Mouse (Mus musculus) kidney, postnatal 10 days (tissue): ENCODE measurements at regions not wholly inside any gene's neighbourhood (a gene's known extent, or its start where the extent isn't known, plus 50 kb on each side); places are given as distances from the start of the nearest gene placed in this dataset.

Experiments
- DNase-seq: peaks from one replicate; pipeline ENCODE4 v3.0.0; 2021; ENCODE audit warnings: mixed read lengths

DNA sequence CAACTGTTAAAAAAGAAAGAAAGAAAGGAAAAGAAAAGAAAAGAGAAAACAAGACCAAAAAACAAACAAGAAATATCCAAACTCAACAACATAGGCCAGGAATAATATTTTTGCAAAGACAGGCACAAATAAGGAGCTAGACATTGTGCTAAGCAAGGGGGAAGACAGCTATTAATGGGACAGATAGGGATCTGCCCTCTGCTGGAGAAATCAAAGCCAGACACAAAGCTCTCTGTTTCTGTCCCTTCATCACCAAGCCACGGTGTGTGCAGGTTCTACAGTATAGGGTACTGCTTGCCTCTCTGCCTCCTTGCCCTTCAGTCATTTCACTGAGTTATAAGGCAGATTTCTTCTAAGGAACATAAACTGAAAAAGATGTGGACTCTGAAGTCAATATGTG is 57.8 kb upstream of the Chchd3 start:
- DNase-seq: no peak

DNA sequence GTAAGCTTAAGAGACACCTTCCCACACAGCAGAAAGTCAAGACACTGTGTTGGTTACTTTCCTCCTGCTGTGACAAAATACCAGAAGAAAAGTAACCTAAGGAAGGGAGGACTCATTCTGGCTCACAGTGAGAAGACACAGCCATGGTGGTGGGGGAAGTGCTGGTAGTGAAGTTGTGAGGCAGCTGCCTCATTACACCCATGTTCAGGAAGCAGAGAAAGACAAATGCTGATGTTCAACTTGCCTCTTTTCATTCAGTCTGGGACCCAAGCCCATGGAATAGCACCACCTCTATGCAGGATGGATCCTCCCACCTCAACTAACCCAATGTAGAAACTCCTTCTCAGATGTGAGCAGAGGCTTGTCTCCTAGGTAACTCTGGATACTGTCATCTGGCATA is 60.5 kb upstream of the Chchd3 start:
- DNase-seq: no peak

DNA sequence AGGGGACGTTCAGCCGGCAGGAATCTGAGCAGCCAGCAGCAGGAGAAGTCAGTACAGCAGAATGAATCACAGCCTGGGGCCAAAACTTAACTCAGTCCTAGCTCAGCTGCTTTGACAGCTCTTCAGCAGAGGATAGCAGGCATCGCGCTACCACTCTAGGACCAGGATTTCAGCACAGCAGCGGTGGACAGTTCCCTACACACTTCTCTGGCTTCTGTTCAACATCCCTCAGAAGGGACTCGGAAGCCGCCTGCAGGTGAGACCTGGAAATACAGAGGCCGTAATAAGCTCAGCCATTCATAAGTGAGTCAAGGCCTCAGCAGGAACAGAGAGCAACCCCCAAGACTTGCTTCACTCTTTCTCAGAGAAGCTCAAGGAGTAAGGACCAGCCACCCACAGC is 66.5 kb upstream of the Chchd3 start:
- DNase-seq: peak; percentile 92

DNA sequence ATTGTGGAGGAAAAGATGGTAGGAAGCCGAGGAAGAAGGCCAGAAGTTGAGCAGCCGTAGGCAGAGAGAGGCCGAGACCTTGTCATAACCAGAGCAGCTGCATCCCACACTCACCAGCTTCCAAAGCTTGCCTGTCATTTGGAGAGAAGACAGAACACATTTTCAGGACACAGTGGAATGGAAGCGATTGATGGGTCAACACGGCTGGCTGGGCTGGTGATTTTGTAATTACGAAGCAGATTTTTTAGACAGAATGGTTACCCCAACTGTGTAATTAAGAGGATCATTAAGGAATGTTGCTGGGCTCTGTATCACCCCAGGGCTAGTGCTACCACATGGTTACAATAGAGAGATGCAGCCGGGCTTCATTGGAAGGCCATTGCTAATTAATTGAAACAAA is 76.8 kb upstream of the Chchd3 start:
- no peak for DNase-seq

DNA sequence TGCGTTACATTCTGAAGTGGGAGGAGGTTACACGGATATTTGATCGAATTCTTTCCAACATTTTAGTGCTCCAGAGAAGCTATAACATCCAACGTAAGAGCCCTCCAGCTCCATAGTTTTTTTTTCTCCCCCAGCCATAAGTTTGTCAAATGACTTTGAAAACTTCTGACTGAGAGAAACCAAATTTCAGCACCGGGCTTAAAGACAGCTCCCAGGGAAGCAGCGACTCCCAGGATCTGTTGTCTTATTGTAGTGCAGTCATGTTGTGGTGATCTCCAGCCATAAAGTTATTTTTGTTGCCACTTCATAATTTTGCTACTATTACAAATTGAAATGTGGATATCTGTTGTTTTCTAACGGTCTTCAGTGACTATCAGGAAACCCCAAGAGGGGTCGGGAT is 77.8 kb upstream of the Chchd3 start:
- DNase-seq: peak; percentile 67

DNA sequence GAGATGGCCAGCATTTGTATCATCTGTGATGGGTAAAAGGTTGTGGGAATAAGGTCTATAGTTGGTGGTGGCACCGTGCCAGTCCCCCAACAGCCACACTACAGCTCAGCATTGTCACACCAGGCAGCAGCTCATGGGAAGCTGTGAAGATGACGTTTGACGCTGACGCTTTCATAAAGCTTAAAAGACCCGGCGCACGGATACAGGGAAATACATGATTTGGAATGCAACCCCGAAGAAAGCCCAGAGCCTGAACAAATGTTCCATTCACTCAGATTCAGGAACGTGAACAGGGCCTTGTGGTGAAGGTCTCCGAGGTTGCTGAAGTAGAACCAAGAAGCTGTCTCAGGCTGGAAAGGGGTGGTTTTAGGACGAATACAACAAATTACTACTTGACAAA is 82.4 kb upstream of the Exoc4 start:
- no peak for DNase-seq

DNA sequence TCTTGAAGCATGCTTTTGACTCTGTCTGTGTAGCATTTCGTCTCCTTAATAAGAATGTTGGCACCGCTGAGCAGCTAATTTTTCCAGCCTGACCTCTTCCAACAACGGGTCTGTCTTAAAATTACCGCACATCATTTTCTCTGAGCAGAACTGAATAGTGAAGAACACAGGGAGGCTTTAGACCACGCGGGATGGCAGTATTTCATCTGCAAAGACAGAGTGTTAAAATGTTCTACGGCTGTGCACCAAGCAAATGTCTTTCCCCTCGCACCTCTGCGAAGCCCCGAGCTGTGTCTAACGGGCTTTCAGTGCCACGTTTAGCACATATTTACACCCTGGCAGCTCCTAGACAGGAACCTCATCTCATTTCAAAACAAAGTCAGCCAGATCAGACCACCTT is 75.3 kb upstream of the Exoc4 start:
- DNase-seq: no peak

DNA sequence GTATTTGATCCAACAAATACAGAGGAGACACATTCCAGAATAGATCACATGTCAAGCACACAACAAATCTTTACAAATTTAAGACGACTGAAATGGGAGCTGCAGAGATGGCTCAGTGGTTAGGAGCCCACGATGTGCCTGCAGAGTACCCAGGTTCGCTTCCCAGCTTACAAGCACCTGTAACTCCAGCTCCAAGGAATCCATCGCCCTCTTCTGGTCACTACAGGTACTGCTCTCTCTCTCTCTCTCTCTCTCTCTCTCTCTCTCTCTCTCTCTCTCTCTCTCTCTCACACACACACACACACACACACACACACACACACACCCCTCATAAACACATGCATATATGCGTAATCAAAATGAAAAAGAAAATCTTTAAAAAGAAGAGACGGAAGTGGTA is 74.3 kb upstream of the Exoc4 start:
- DNase-seq: no peak

DNA sequence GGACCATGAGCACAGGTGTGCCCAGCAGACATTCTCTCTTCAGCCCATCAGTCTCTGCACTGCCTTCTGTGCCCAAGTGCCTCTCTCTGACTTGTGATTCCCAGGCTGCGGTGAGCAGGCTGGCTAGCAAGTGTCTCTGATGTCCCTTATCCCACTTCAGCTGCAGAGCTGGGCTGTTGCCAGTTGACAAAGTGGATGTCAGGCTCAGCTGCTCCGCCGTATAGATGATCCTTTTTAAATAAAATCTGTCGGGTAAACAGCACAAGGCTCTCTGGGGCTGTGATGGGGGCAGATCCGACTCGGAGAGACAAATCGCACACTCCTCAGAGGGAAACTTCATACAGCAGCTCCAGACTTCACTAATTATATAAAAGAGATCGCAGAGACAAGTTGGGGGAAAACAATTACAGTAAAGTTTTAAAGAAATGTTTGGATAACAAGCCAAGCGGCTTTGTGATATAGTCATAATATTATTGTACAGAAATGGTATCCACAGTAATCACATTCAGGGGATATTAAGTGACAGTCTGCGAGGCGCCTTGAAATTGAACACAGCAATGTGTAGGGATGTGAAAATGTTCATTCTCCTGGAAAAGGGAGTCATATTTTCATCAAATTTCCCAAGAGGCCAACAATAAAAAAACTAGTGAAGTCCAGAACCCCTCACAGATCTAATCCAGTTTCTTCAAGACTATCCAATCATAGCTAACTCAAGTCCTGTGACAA is 59.2 kb upstream of the Exoc4 start:
- no peak for DNase-seq

DNA sequence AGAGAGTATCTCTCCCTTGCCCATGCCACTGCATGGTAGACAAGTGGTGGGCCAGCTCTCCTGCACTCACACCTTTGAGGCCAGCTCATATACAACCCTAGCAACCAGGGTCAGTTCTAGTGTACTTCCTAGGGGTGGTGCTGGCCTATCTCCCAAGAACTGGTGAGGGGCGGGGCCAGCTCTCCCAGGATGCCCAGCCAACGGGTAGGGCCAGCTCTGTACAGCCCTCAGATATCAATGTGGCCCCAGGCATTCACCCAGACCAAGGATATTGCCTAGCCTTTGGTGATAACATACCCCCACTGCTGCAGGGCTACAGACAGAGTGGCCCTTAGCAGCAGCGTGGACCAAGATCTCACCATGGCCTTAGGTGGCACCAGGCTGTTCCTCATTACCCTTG is 55.1 kb upstream of the Exoc4 start:
- DNase-seq: no peak
